Mouse (Mus musculus) granulocyte monocyte progenitor cell, adult 5-6 weeks (primary cell): ENCODE measurements at regions not wholly inside any gene's neighbourhood (a gene's known extent, or its start where the extent isn't known, plus 50 kb on each side); places are given as distances from the start of the nearest gene placed in this dataset.
A peak's percentile ranks its signal among the peaks of the same experiment; 100 is the strongest.

Experiments
- ATAC-seq: replicated peaks from 2 replicates; pipeline ENCODE4 v1.8.0; 2016; ENCODE audit warnings: mild to moderate bottlenecking, moderate TSS enrichment, inconsistent platforms; ENCODE audit not compliant: poor library complexity, severe bottlenecking

DNA sequence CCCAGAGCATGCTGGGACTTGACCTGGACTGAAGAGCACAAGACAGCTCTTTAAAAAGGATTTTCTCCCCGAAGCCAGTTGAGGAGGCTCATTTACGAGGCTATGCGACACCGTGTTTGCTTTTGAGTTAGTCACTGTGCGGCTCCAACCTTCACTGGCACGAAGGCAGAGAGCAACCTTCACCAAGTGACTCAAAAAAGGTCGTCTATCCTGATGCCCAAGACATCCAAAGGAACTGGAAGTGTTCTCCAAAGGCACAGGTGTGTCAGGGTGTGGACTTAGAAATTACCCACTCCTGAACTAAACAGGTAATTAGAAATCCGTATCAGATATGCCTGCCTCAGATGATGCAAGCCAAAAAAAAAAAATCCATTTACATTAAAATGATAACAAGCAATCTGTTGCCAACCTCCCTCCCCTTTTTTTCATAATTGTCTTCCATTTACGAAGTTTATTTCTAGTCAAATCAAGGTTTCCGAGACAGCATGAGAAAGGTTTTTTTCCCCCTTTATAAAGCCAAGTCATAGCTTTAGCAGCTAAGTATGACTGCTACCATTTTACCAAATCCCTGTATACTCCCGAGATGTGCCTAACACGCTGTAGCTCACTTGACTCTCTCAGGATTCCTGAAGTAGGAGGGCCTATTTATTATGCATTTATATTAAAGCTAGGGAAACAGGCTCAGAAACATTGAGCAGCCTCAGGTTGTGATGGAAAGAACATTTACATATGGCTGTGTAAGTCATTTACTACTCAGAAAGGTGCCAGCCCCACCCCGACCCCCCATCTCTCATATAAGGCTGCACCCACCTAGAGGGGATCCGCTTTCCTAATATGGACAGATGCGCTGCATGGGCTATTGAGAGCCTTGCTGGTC lies 110.3 kb upstream of the Cpm start:
- ATAC-seq: no peak

DNA sequence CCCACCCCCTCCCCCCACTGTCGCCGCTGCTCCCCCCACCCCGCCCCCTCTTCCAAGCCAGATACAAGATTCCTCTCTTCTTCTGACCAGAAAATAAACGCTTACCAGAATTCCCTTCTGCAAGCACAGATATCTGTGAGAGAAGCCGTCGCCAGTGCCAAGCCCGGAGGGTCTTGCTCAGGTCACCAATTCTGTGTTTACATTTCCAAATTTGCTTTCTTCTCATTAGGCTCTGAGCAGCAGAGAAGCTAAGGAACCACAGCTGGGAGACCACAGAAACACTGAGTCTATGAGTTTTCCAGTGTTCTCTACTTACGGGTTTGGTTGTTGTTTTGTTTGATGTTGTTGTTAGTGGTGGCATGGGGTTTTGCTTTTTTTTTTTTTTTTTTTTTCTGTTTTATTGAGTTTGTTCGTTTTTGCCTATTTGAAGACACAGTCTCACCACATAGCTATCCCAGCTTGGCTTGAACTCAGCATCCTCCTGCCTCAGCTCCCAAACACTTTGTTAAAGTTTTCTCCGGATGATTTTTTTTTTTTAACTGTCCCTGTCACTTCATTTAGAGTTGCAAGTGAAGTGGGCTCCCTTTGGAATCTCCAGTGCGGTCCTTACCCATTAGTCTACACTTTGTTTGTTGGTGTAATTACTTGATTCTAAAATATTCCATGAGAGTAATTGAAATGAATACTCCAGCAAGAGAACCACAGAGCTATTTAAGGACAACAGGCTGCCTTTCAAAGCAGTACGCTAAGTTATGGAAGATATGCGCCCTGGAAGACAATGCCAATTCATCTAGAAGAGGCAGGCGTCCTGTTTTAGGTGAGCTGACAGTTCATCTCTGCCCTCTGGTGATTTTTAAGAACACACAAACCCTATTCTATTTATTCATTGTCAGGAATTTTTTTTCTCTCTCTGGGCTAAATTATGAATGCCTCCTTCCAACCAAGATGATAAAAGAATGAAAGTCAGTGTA lies 111.2 kb upstream of the Cpm start:
- ATAC-seq: no peak

DNA sequence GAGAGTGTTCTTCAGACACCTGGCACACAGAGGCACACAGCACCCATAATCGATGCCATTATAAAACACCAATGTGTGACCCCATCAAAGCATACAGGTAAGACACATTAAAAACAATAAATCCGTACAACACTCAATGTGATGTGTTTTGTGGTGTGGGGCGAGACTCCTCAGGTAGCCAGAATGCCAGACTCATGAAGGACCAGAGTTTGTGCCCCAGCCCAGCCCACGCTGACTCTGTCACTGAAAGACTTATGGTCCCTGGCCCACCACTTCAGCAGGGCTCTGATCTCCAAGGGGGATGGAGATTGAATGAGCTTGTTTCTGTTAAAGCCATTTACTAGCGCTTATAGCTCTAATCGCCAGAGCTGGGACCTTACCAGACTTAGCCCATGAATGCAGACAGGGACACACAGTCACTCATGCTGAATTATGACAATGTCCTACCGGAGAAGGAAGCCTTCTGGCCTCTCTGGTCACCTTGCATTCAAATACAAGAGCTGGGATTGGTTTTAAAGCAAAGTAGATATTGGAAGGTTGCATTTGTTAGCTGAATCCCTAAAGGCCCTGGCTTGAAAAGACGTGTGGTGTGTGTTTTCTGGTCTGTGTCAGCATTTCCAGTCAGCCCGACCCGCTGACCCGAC lies 112.1 kb upstream of the Cpm start:
- ATAC-seq: no peak

- ATAC-seq: no peak
These were observed 112.8 kb upstream of the Cpm start for GRCm38 (mm10) chr10:117516510-117516909.

DNA sequence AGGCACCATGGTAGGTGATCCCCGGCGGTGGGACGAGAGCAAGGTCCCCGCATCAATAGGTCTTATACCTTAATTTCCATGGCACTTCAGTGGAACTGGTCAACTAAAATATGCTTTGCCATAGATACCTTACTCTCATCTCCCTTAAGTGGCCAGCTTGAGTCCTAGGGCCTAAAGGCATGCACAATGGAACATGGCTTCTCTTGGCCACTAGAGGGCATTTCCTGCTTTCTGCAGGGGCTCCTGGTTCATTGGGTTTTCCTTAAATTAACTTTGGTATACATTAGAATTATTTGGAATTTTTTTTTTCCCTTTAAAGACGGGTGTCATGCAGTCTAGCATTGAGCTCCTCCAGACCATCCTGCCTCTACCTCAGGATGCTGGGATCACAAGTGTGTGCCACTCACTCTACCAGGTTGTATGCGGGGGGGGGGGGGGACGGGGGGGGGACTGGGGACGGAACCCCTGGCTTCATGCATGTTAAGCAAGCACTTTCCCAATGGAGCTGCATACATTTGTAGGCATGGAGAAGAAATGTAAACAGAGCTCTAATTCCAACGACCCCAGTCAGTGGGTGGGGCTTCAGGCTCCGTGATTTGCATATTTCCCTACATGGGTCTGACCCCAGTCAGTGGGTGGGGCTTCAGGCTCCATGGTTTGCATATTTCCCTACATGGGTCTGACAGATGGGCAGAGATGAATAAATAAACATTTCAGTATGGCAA lies 113.4 kb upstream of the Cpm start:
- ATAC-seq: peak; percentile 89

- no peak for ATAC-seq
These were observed 114.3 kb upstream of the Cpm start for GRCm38 (mm10) chr10:117515039-117515438.

- ATAC-seq: no peak
These were observed 115.3 kb upstream of the Cpm start for GRCm38 (mm10) chr10:117513925-117514546.

DNA sequence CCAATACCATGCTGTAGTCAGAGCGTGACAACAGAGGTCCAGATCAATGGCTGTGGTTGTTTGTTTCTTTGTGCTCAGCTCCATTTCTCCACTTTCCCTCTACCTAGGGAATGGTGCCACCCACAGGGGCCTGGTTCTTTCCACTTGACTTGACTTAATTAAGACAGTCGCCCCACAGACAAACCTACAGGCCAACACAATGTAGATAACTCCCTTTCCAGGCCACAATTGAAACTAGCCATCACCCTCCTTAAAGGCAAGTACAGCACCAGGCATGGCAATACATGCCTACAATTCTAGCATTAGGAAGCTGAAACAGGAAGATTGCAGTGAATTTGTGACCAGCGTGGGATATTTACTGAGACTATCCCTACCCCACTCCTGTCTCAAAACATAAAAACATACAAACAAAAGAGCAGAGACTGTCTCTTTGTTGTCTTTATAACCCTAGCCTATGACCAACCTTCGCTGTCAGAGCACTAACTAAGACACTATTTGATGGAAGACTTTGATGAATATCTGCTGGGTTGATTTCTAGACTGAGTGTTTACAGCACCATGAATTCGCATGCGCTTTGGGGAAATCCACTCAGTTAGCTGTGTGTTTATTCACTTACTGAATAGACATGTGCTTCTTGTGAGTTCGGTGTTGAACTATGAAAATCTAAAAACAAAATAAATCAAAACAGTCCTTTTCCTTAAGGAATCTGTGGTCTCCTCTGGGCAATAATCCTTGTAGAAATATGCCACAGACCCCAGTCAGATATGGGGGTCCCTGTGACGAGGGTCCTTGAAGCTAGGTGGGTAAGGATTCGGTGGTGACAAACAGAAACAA lies 116.7 kb upstream of the Cpm start:
- no peak for ATAC-seq

- ATAC-seq: no peak
These were observed 117.6 kb upstream of the Cpm start for GRCm38 (mm10) chr10:117511483-117512406.

DNA sequence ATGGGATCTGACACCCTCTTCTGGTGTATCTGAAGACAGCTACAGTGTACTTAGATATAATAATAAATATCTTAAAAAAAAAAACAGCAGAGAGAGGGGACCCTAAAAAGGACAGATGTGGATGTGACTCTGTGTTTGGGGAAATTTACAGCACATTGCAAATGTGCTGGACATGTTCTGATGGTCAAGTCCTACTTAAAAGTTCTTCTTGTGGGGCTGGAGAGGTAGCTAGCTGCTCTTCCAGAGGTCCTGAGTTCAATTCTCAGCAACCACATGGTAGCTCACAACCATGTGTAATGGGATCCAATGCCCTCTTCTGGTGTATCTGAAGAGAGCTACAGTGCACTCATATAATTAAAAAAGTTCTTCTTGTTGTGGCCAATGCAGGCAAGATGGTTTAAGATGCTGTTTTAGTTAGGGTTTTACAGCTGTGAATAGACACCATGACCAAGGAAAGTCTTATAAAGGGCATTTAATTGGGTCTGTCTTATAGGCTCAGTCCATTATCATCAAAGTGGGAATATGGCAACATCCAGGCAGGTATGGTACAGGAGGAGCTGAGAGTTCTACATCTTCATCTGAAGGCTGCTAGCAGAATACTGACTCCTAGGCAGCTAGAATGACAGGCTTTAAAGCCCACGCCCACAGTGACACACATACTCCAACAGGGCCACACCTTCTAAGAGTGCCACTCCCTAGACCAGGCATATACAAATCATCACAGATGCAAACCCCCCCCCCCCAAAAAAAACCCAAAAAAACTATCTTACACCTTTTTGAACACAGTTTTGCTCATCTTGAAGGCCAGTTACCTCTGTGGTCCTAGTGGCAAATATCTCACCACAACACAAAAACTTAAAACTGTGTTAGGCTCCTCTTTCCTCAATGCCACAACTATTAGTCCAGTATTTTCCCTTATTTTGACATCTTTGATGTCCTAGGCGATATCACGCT lies 118.5 kb upstream of the Cpm start:
- ATAC-seq: no peak

- ATAC-seq: no peak
These were observed 119.1 kb upstream of the Cpm start for GRCm38 (mm10) chr10:117510224-117510486.

GRCm38 (mm10) chr10:117509431-117510223 lies 119.7 kb upstream of the Cpm start:
- no peak for ATAC-seq

DNA sequence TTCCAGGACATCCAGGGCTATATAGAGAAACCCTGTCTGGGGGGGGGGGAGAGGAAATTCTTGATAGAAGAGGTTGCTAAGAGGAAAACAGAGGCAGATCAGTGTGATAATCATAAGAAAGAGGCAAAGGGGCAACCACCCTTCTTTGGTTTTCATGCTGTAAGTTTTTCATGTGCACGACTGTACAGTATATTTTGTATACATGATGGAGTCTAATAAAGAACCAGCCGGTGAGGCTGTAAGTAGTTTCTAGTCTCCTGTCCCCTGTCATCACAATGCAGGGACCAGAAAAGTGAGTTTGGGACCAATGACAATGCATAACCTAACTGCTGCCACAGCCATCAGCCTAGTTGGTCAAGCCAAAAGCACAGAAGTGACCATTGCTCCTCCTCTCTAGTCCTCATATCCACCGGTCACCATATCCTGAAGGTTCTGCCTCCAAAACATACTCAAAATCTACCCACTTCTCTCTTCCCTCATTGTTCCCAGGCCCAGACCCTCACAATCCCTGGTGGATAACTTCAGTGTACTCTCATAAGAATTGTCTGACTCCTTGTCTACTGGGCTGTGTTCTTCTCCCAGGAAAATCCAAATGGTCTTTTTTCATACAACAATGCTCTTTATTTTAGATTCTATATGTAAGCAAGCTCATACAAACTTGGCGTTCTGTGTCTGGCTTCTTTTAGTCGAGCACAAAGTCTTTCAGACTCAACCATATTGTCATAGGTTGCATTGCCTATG lies 122.9 kb upstream of the Cpm start:
- no peak for ATAC-seq

- no peak for ATAC-seq
These were observed 123.8 kb upstream of the Cpm start for GRCm38 (mm10) chr10:117505529-117505928.

DNA sequence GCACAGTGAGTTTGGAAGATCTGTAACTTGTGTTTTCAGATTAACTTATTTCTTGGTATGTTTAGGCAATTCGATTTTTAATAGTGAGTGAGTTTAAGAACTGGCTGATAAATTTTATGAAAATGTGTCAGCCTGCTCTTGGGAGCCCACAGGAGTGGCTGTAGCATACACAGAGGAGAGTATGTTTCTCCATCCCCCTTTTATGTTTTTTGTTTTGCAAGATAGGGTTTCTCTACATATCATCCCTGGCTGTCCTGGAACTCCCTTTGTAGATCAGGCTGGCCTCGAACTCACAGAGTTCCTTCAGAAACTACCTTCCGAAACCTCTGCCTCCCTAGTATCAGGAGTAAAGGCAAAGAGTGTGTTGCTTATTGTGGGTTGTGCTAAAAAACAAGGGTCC lies 124.2 kb upstream of the Cpm start:
- ATAC-seq: no peak
